Mouse (Mus musculus): ENCODE data around the gene Kdelc2. TPM values are rescaled to one million over a fixed set of nuclear protein-coding genes. Genes with fewer than 3 reads are reported as not detected.

The Kdelc2 gene
- total and polyA plus RNA-seq, 3 experiments = 3.7 to 8.4 (median 6.6) TPM

DNA sequence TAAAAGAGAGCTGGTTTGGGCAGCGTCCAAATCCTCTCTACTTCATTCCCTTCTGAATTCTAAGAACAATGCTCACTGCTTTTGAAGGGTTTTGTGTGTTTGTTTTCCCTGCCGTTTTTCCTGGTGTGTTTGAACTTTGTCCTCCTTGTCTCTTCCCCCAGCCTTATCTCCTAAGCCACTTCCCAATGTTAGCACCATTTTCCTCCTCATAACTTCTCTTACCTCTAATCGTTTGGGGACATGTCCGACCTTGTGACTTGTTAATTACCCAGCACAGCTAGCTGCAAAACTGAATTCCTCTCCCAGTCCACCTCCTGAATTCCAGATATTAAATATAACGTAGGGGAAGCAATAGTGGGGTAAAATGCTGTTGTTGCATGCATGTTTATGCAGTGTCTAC, 6.2 kb upstream of the Kdelc2 start:
- no peak for DNase-seq
- no peak overlapping the region for H3K4me3 ChIP-seq
- no peaks in the 10 kb centered on the region for H3K79me2 ChIP-seq (replicated peaks; ENCODE audit: control insufficient read depth, insufficient read depth, low read length)
- H3K9ac ChIP-seq (ENCODE audit: low read depth, low read length) = no peak overlapping the region
- intact Hi-C loops (cut with DNase I) = no loop called here
- H3K4me1 ChIP-seq (ENCODE audit: control insufficient read depth, insufficient read depth, low read length) = peaks cover 1% of the 10 kb centered on the region; the same call in 1 of the 2 replicates
- 18% methylated on average over 5 of the region's 5 CpGs for WGBS
- no peaks in the 10 kb centered on the region for H3K36me3 ChIP-seq (ENCODE audit: control insufficient read depth, insufficient read depth, low read length)
- no peak overlapping the region for H3K27ac ChIP-seq
- TF ChIP-seq CTCF (IDR thresholded peaks at IDR 0.05) (no peak), EP300 (IDR thresholded peaks at IDR 0.05; ENCODE audit: insufficient read depth, low read depth, low read length) (no peak), POLR2A (IDR thresholded peaks at IDR 0.05; ENCODE audit: insufficient read depth, low read depth, low read length) (no peak)
- H3K27me3 ChIP-seq (ENCODE audit: control insufficient read depth, insufficient read depth, low read length) = no peaks in the 10 kb centered on the region

DNA sequence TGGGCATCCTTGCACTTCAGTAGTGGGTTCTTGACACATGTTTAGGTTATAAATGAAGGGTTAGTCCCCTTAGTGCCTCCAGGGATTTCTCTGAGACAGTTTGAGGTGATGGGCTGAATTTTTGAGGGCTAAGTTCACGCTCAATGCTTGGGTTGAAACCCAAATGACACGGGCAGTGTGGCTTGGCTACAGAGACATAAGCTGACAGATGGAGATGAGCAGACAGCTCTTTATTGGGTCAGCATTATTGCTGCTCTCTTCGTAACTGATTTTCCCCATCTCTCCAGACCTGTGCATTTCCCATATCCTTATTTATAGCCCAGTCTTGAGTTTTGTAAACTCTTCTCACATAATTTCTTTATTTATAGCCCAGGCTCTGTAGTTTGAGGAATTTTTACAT, 5.7 kb upstream of the Kdelc2 start:
- H3K4me3 ChIP-seq = no peak overlapping the region
- TF ChIP-seq EP300 (IDR thresholded peaks at IDR 0.05; ENCODE audit: insufficient read depth, low read depth, low read length) (no peak), CTCF (IDR thresholded peaks at IDR 0.05) (no peak), POLR2A (IDR thresholded peaks at IDR 0.05; ENCODE audit: insufficient read depth, low read depth, low read length) (no peak)
- DNase-seq = no peak
- H3K9ac ChIP-seq (ENCODE audit: low read depth, low read length) = no peak overlapping the region
- no peak overlapping the region for H3K27ac ChIP-seq
- H3K36me3 ChIP-seq (ENCODE audit: control insufficient read depth, insufficient read depth, low read length) = no peaks in the 10 kb centered on the region
- no peaks in the 10 kb centered on the region for H3K79me2 ChIP-seq (replicated peaks; ENCODE audit: control insufficient read depth, insufficient read depth, low read length)
- intact Hi-C loops (cut with DNase I) = no loop called here
- no peaks in the 10 kb centered on the region for H3K27me3 ChIP-seq (ENCODE audit: control insufficient read depth, insufficient read depth, low read length)
- H3K4me1 ChIP-seq (ENCODE audit: control insufficient read depth, insufficient read depth, low read length) = peaks cover 1% of the 10 kb centered on the region; the same call in 1 of the 2 replicates
- 82% methylated on average over 3 of the region's 3 CpGs for WGBS

- DNase-seq = no peak
- Histone ChIP-seq H3K4me1 (ENCODE audit: control insufficient read depth, insufficient read depth, low read length) (peaks cover 3% of the 10 kb centered on the region), H3K79me2 (replicated peaks; ENCODE audit: control insufficient read depth, insufficient read depth, low read length) (no peaks in the 10 kb centered on the region; the same call in 1 of the 2 replicates), H3K9ac (ENCODE audit: low read depth, low read length) (no peak overlapping the region), H3K36me3 (ENCODE audit: control insufficient read depth, insufficient read depth, low read length) (no peaks in the 10 kb centered on the region), H3K4me3 (no peak overlapping the region), H3K27me3 (ENCODE audit: control insufficient read depth, insufficient read depth, low read length) (no peaks in the 10 kb centered on the region), H3K27ac (no peak overlapping the region)
- intact Hi-C loops (cut with DNase I) = loop anchor here (5.0 kb wide), 1 partner anchor 128 kb away; no protein-coding TSS in a partner anchor
- WGBS = 26% methylated on average over 2 of the region's 2 CpGs
- no peak for TF ChIP-seq EP300 (IDR thresholded peaks at IDR 0.05; ENCODE audit: insufficient read depth, low read depth, low read length)
- no peak for TF ChIP-seq POLR2A (IDR thresholded peaks at IDR 0.05; ENCODE audit: insufficient read depth, low read depth, low read length)
- TF ChIP-seq CTCF (IDR thresholded peaks at IDR 0.05) = no peak
Measured at GRCm38 (mm10) chr9:53380595-53380994, 3.2 kb upstream of the Kdelc2 start.

- no peak overlapping the region for H3K27ac ChIP-seq
- intact Hi-C loops (cut with DNase I) = loop anchor here (5.0 kb wide), 1 partner anchor 129 kb away; no protein-coding TSS in a partner anchor
- H3K27me3 ChIP-seq (ENCODE audit: control insufficient read depth, insufficient read depth, low read length) = no peaks in the 10 kb centered on the region
- H3K4me3 ChIP-seq = no peak overlapping the region
- peaks cover 3% of the 10 kb centered on the region for H3K4me1 ChIP-seq (ENCODE audit: control insufficient read depth, insufficient read depth, low read length)
- H3K36me3 ChIP-seq (ENCODE audit: control insufficient read depth, insufficient read depth, low read length) = no peaks in the 10 kb centered on the region
- WGBS = 75% methylated on average over 5 of the region's 5 CpGs
- TF ChIP-seq CTCF (IDR thresholded peaks at IDR 0.05) (no peak), POLR2A (IDR thresholded peaks at IDR 0.05; ENCODE audit: insufficient read depth, low read depth, low read length) (no peak), EP300 (IDR thresholded peaks at IDR 0.05; ENCODE audit: insufficient read depth, low read depth, low read length) (no peak)
- no peak overlapping the region for H3K9ac ChIP-seq (ENCODE audit: low read depth, low read length)
- no peak for DNase-seq
- H3K79me2 ChIP-seq (replicated peaks; ENCODE audit: control insufficient read depth, insufficient read depth, low read length) = no peaks in the 10 kb centered on the region; the same call in 1 of the 2 replicates
Measured at GRCm38 (mm10) chr9:53381113-53381615, 2.7 kb upstream of the Kdelc2 start.

DNA sequence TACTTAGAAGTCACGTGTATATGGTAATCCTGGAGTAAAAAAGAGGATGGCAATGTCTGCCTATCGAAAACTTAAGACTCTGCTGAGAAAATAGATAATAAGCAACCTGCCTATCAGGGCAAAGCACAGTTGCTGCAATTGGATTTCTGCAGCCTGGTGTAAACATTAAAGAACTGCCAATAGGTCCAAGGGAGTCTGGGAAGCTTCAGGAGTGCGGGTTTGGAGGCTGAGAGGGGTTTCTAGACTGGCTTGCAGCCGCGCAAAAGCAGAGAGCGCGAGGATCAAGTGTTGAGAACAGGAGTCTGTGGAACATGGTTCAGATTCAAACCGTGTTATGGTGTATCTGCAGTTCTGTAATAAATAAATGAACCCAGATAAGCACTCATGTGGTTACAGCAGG, 1.0 kb downstream of the Kdelc2 start:
- intact Hi-C loops (cut with DNase I) = loop anchor here (5.0 kb wide), 1 partner anchor 133 kb away; no protein-coding TSS in a partner anchor
- 11% methylated on average over 8 of the region's 8 CpGs for WGBS
- Histone ChIP-seq H3K27me3 (ENCODE audit: control insufficient read depth, insufficient read depth, low read length) (no peaks in the 10 kb centered on the region), H3K4me1 (ENCODE audit: control insufficient read depth, insufficient read depth, low read length) (peaks cover 3% of the 10 kb centered on the region), H3K4me3 (peak overlapping the region; percentile 95), H3K27ac (peak overlapping the region; percentile 87), H3K9ac (ENCODE audit: low read depth, low read length) (peak overlapping the region; percentile 98), H3K36me3 (ENCODE audit: control insufficient read depth, insufficient read depth, low read length) (no peaks in the 10 kb centered on the region), H3K79me2 (replicated peaks; ENCODE audit: control insufficient read depth, insufficient read depth, low read length) (no peaks in the 10 kb centered on the region; the same call in 1 of the 2 replicates)
- no peak for DNase-seq
- TF ChIP-seq EP300 (IDR thresholded peaks at IDR 0.05; ENCODE audit: insufficient read depth, low read depth, low read length) (no peak), CTCF (IDR thresholded peaks at IDR 0.05) (no peak), POLR2A (IDR thresholded peaks at IDR 0.05; ENCODE audit: insufficient read depth, low read depth, low read length) (no peak)

GRCm38 (mm10) chr9:53387431-53387830, 3.6 kb downstream of the Kdelc2 start:
- no peak overlapping the region for H3K4me3 ChIP-seq
- no peak overlapping the region for H3K9ac ChIP-seq (ENCODE audit: low read depth, low read length)
- no peaks in the 10 kb centered on the region; the same call in 1 of the 2 replicates for H3K79me2 ChIP-seq (replicated peaks; ENCODE audit: control insufficient read depth, insufficient read depth, low read length)
- WGBS = 65% methylated on average over 2 of the region's 2 CpGs
- H3K27me3 ChIP-seq (ENCODE audit: control insufficient read depth, insufficient read depth, low read length) = no peaks in the 10 kb centered on the region
- H3K27ac ChIP-seq = no peak overlapping the region
- no peaks in the 10 kb centered on the region for H3K36me3 ChIP-seq (ENCODE audit: control insufficient read depth, insufficient read depth, low read length)
- no peak for TF ChIP-seq EP300 (IDR thresholded peaks at IDR 0.05; ENCODE audit: insufficient read depth, low read depth, low read length)
- no peak for TF ChIP-seq POLR2A (IDR thresholded peaks at IDR 0.05; ENCODE audit: insufficient read depth, low read depth, low read length)
- no peak for TF ChIP-seq CTCF (IDR thresholded peaks at IDR 0.05)
- DNase-seq = peak; percentile 33 to 40
- H3K4me1 ChIP-seq (ENCODE audit: control insufficient read depth, insufficient read depth, low read length) = peaks cover 3% of the 10 kb centered on the region
- intact Hi-C loops (cut with DNase I) = no loop called here

All from heart, adult 2 months (tissue).